Mouse (Mus musculus) kidney, embryonic 14.5 days (tissue): Measurements from ENCODE around the gene Atf6. TPM values are rescaled to one million over a fixed set of nuclear protein-coding genes. Genes with fewer than 3 reads are reported as not detected.
A peak's percentile ranks its signal among the peaks of the same experiment; 100 is the strongest.

Experiments
- ATAC-seq: fragments of 200-750 bp; cut with Nextera tagmentation; 2 replicates; pipeline ENCODE4 v1.8.0; 2017; ENCODE audit warnings: moderate number of reproducible peaks, mild to moderate bottlenecking, moderate TSS enrichment, moderate library complexity; ENCODE audit not compliant: low FRiP score, low TSS enrichment
- H3K27ac ChIP-seq: fragments of 300-500 bp; sonication (generic); 2 replicates; pipeline ENCODE4 v1.5.1; 2014; ENCODE audit warnings: low read depth, mild to moderate bottlenecking, low read length, moderate library complexity, mixed read lengths
- H3K27me3 ChIP-seq: fragments of 300-500 bp; sonication (generic); 2 replicates; pipeline ENCODE4 v1.6.1; 2014; ENCODE audit warnings: mild to moderate bottlenecking, low read length; ENCODE audit not compliant: control insufficient read depth, insufficient read depth
- H3K36me3 ChIP-seq: fragments of 300-500 bp; sonication (generic); 2 replicates; pipeline ENCODE4 v1.6.1; 2014; ENCODE audit warnings: low read length, mixed read lengths; ENCODE audit not compliant: control insufficient read depth, insufficient read depth
- H3K4me1 ChIP-seq: fragments of 300-500 bp; sonication (generic); 2 replicates; pipeline ENCODE4 v1.6.1; 2014; ENCODE audit warnings: low read length, mixed read lengths; ENCODE audit not compliant: control insufficient read depth, insufficient read depth
- H3K4me2 ChIP-seq: fragments of 300-500 bp; sonication (generic); replicated peaks from 2 replicates; pipeline ENCODE4 v1.6.1; 2014; ENCODE audit warnings: low read depth, mild to moderate bottlenecking, low read length
- H3K4me3 ChIP-seq: fragments of 300-500 bp; sonication (generic); 2 replicates; pipeline ENCODE4 v1.5.1; 2014; ENCODE audit warnings: mild to moderate bottlenecking, low read length
- H3K9ac ChIP-seq: fragments of 300-500 bp; sonication (generic); 2 replicates; pipeline ENCODE4 v1.6.1; 2014; ENCODE audit warnings: low read depth, mild to moderate bottlenecking, low read length, moderate library complexity
- H3K9me3 ChIP-seq: fragments of 300-500 bp; sonication (generic); 2 replicates; pipeline ENCODE4 v1.6.1; 2016; ENCODE audit warnings: low read length; ENCODE audit not compliant: control insufficient read depth
- WGBS: fragments of 180-500 bp; shearing (Covaris S2); extraction: QIAGEN DNeasy Blood & Tissue Kit; methylation state at CpG from one replicate; pipeline ENCODE4 v1.1.7; 2014; 5-methylcytosine and 5-hydroxymethylcytosine counted together
- polyA plus RNA-seq: library from polyadenylated mRNA; unstranded; fragments of >200 nt; fragmentation: Nextera tagmentation; extraction: Ambion mirVana; gene quantifications from 2 replicates; pipeline ENCODE4 v1.2.1, GENCODE M21; 2014

Atf6 gene
- polyA plus RNA-seq, 1 experiment from 2014 or later, result 11.6 TPM

- Histone ChIP-seq H3K27ac (no peak overlapping the region), H3K36me3 (no peaks in the 10 kb centered on the region), H3K27me3 (no peaks in the 10 kb centered on the region), H3K9me3 (no peaks in the 10 kb centered on the region), H3K9ac (no peak overlapping the region), H3K4me1 (0 out of 2 replicates have a peak, but pooled peaks cover 2% of the 10 kb centered on the region), H3K4me3 (no peak overlapping the region), H3K4me2 (no peak overlapping the region)
- 82% methylated on average over 4 of the region's 4 CpGs for WGBS
- no peak for ATAC-seq
Measured at GRCm38 (mm10) chr1:170773506-170773905, 94.1 kb downstream of the Atf6 start.

GRCm38 (mm10) chr1:170771437-170772003 is 96.1 kb downstream of the Atf6 start:
- Histone ChIP-seq H3K9ac (no peak overlapping the region), H3K9me3 (no peaks in the 10 kb centered on the region), H3K36me3 (no peaks in the 10 kb centered on the region), H3K4me3 (peak overlapping the region; percentile 13; the same call in 1 of the 2 replicates), H3K4me1 (0 out of 2 replicates have a peak, but pooled peaks cover 2% of the 10 kb centered on the region), H3K27ac (no peak overlapping the region), H3K27me3 (no peaks in the 10 kb centered on the region), H3K4me2 (peak overlapping the region; percentile 13; the same call in 1 of the 2 replicates)
- WGBS, result 55% methylated on average over 25 of the region's 25 CpGs
- ATAC-seq, result peak; percentile 32; the same call in 1 of the 2 replicates

GRCm38 (mm10) chr1:170770691-170771090 is 96.9 kb downstream of the Atf6 start:
- no peak for ATAC-seq
- H3K27me3 ChIP-seq, result no peaks in the 10 kb centered on the region
- H3K4me3 ChIP-seq, result no peak overlapping the region
- 86% methylated on average over 14 of the region's 14 CpGs for WGBS
- no peaks in the 10 kb centered on the region for H3K36me3 ChIP-seq
- H3K4me2 ChIP-seq, result no peak overlapping the region
- 0 out of 2 replicates have a peak, but pooled peaks cover 2% of the 10 kb centered on the region for H3K4me1 ChIP-seq
- H3K27ac ChIP-seq, result no peak overlapping the region
- no peak overlapping the region for H3K9ac ChIP-seq
- H3K9me3 ChIP-seq, result no peaks in the 10 kb centered on the region

GRCm38 (mm10) chr1:170766997-170767396 is 100.6 kb downstream of the Atf6 start:
- 77% methylated on average over 2 of the region's 2 CpGs for WGBS
- no peak overlapping the region for H3K9ac ChIP-seq
- no peak overlapping the region for H3K4me2 ChIP-seq
- no peaks in the 10 kb centered on the region for H3K27me3 ChIP-seq
- 0 out of 2 replicates have a peak, but pooled peaks cover 2% of the 10 kb centered on the region for H3K4me1 ChIP-seq
- no peaks in the 10 kb centered on the region for H3K36me3 ChIP-seq
- no peak overlapping the region for H3K27ac ChIP-seq
- ATAC-seq, result no peak
- H3K4me3 ChIP-seq, result no peak overlapping the region
- H3K9me3 ChIP-seq, result no peaks in the 10 kb centered on the region

GRCm38 (mm10) chr1:170764798-170765197 is 102.8 kb downstream of the Atf6 start:
- no peak overlapping the region for H3K27ac ChIP-seq
- no peaks in the 10 kb centered on the region for H3K9me3 ChIP-seq

GRCm38 (mm10) chr1:170761634-170762033 is 105.9 kb downstream of the Atf6 start:
- H3K4me1 ChIP-seq, result no peaks in the 10 kb centered on the region
- whole genome bisulfite sequencing, result 100% methylated on average over 1 of the region's 1 CpGs
- ATAC-seq, result no peak
- no peak overlapping the region for H3K9ac ChIP-seq
- H3K4me2 ChIP-seq, result no peak overlapping the region
- H3K9me3 ChIP-seq, result no peaks in the 10 kb centered on the region
- no peaks in the 10 kb centered on the region for H3K27me3 ChIP-seq
- H3K4me3 ChIP-seq, result no peak overlapping the region
- no peak overlapping the region for H3K27ac ChIP-seq
- H3K36me3 ChIP-seq, result no peaks in the 10 kb centered on the region

More at GRCm38 (mm10) chr1:170764798-170765197, 102.8 kb downstream of the Atf6 start:
- no peak overlapping the region for H3K9ac ChIP-seq
- ATAC-seq, result no peak
- 88% methylated on average over 1 of the region's 1 CpGs for WGBS
- H3K4me1 ChIP-seq, result no peaks in the 10 kb centered on the region
- H3K4me3 ChIP-seq, result no peak overlapping the region
- no peak overlapping the region for H3K4me2 ChIP-seq
- no peaks in the 10 kb centered on the region for H3K27me3 ChIP-seq
- H3K36me3 ChIP-seq, result no peaks in the 10 kb centered on the region

GRCm38 (mm10) chr1:170753597-170753996 is 114.0 kb downstream of the Atf6 start:
- Histone ChIP-seq H3K36me3 (no peaks in the 10 kb centered on the region), H3K4me1 (no peaks in the 10 kb centered on the region), H3K4me3 (no peak overlapping the region), H3K9ac (no peak overlapping the region), H3K4me2 (no peak overlapping the region), H3K27me3 (no peaks in the 10 kb centered on the region), H3K27ac (no peak overlapping the region), H3K9me3 (no peaks in the 10 kb centered on the region)
- WGBS, result 63% methylated on average over 5 of the region's 5 CpGs
- ATAC-seq, result no peak

- Histone ChIP-seq H3K4me1 (no peaks in the 10 kb centered on the region), H3K4me2 (no peak overlapping the region), H3K36me3 (no peaks in the 10 kb centered on the region), H3K27me3 (no peaks in the 10 kb centered on the region), H3K9ac (no peak overlapping the region), H3K9me3 (no peaks in the 10 kb centered on the region), H3K4me3 (no peak overlapping the region), H3K27ac (no peak overlapping the region)
- no peak for ATAC-seq
- WGBS, result 91% methylated on average over 7 of the region's 7 CpGs
Measured at GRCm38 (mm10) chr1:170751797-170752196, 115.8 kb downstream of the Atf6 start.

- Histone ChIP-seq H3K36me3 (0 out of 2 replicates have a peak, but pooled peaks cover 2% of the 10 kb centered on the region), H3K4me1 (no peaks in the 10 kb centered on the region), H3K4me2 (no peak overlapping the region), H3K27me3 (no peaks in the 10 kb centered on the region), H3K9me3 (no peaks in the 10 kb centered on the region), H3K4me3 (no peak overlapping the region), H3K9ac (no peak overlapping the region), H3K27ac (no peak overlapping the region)
- WGBS, result 94% methylated on average over 5 of the region's 5 CpGs
- no peak for ATAC-seq
Measured at GRCm38 (mm10) chr1:170746523-170746922, 121.0 kb downstream of the Atf6 start.
